19 mouse cellular contexts compared by ENCODE assay signal in genomic region chr5:98865146-98865545, GRCm38 (mm10). TPM values are rescaled to one million over a fixed set of nuclear protein-coding genes. Genes with fewer than 3 reads are reported as not detected.
"Had no signal": no experiment of that assay in that cellular context is flagged by ENCODE, and none has a peak within 500 bp of the region (broad histone marks: within the 10 kb centered on the region; RNA-seq: fewer than 3 reads in every experiment).

No protein-coding gene starts in this region.

- DNase-seq: lung, adult 18-20 months; lung, postnatal 10 days; lung, postnatal 4 days; midbrain, embryonic 14.5 days; right cerebral cortex, postnatal 14 days; thymus, adult 2 months; thymus, postnatal 25 days; thymus, postnatal 4 days had no signal

- H3K27ac ChIP-seq: liver, embryonic 14.5 days; lung, embryonic 15.5 days; midbrain, embryonic 10.5 days; midbrain, embryonic 12.5 days; neural tube, embryonic 13.5 days; neural tube, embryonic 15.5 days; stomach, embryonic 15.5 days; stomach, postnatal 0 days had no signal

- ATAC-seq: midbrain, embryonic 16.5 days had no signal

- H3K4me3 ChIP-seq: lung, embryonic 15.5 days; midbrain, embryonic 10.5 days; midbrain, embryonic 12.5 days; myocyte; neural tube, embryonic 13.5 days; neural tube, embryonic 15.5 days; stomach, embryonic 15.5 days had no signal

RNA-seq across cellular contexts. Expression of gene Bmp3, which starts 10.9 kb away (rescaled TPM):
- total RNA-seq: megakaryocyte-erythroid progenitor cell, adult 5-6 weeks had no signal
